Mouse (Mus musculus): ENCODE measurements around the gene Try10.
"Not testable (repeated sequence)": the region's sequence is repeated elsewhere in the genome, so short reads cannot be mapped to it uniquely, and the experiment has no call there.

Try10 gene

DNA sequence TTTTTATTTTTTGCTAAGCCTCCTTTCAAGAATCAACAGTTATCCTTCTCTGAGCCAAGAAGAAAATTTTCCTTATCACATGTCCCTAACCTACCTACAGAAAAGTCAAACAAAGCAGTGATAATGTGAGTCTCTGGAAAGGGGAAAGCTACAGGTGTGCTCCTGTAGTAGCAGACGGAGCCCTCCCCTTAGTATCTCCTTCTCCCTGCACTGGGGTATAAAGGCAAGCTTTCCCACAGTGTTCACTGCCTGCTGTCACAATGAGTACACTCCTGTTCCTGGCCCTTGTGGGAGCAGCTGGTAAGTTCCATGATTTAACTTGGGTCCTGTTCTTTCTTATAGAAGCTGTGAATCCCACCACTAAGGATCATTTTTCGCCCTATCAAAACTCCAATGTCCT, at the start of gene Try10:
Gene Try10, plus strand, starts transcription at position 174 of the 400 bp plus-strand sequence.
- DNase-seq: no peak

DNA sequence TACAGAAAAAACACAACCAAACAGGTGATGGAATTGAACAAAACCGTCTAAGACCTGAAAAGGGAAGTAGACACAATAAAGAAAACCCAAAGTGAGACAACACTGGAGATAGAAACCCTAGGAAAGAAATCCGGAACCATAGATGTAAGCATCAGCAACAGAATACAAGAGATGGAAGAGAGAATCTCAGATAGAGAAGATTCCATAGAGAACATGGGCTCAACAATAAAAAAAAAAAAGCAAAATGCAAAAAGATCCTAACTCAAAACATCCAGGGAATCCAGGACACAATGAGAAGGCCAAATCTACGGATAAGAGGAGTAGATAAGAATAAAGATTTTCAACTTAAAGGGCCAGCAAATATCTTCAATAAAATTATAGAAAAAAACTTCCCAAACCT, 37.2 kb upstream of the Try10 start, which contains the start of gene Try5:
Gene Try5, minus strand, starts transcription at position 101 of the 400 bp plus-strand sequence.
- not testable (repeated sequence) for DNase-seq

DNA sequence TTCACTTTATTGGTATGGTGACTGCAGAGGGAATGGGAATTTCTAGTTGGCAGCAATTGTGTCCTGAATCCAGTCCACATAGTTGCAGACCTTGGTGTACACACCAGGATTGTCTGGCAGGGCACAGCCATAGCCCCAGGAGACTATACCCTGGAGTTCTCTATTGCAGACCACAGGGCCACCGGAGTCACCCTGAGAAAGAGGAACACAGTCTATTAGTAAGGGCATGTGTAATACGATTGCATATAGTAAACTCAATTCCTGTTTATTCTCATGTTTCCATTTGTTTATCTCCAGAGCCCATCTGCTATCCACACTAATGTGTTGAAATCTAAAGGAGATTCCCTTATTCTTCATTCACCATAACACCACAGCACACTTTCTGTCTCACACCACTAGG, 19.9 kb downstream of the Try10 start:
- DNase-seq: not testable (repeated sequence)

DNA sequence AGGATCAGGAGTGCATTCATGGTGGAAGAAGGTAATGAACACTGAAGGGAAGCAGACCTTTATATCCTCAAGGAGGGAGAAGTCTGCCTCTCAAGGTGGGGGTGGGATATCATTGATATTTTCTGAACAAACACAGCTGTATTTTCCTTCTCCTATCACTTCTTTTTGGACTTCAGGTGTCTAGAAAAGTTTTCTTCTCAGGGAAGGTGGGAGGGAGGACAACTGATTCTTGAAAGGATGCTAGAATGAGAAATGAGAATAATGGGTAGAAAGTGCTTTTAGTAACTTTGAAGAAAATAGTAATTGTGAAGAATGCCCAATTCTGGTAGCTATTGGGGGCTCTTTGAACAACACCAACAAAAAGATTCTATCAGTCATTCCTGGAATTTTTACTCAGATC, 23.7 kb downstream of the Try10 start, which contains the start of gene Prss3:
Gene Prss3, minus strand, starts transcription at position 101 of the 400 bp plus-strand sequence.
- DNase-seq: not testable (repeated sequence)

DNA sequence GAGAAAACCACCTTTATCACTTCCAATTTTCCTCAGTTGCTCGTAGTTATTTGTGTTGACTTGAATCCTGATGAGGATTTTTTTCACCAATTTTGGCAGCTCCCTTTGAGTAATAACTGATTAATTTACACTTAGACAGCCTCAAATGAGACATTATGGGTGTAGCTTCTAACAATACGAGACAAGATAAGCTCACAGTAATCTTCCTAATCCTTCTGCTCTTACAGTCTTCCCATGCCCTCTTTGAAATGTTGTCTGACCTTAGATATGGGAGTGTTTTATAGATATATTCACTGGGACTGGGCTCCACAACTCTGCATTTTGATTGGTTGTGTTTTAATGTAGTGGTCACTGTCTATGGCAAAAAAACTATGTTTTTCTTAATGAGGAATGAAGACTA, 32.9 kb downstream of the Try10 start:
- no peak for DNase-seq

DNA sequence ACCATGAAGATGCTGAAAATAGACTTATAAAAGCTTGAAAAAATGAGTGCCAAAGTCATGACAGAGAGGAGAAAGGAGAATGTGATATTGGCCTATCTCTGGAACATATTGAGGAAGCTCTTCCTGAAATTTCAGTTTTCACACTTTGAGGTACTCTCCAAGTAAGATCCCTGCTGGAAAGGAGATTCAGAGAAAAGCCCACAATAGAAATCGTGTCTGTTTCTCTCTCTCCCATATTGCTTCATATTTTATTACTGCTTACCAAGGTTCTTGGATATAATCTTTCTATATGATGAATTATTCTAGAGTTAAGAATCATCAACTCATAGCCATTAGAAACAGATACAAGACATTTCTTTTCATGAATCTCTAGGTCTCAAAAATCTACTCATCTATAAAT, 37.7 kb downstream of the Try10 start:
- not testable (repeated sequence) for DNase-seq

DNA sequence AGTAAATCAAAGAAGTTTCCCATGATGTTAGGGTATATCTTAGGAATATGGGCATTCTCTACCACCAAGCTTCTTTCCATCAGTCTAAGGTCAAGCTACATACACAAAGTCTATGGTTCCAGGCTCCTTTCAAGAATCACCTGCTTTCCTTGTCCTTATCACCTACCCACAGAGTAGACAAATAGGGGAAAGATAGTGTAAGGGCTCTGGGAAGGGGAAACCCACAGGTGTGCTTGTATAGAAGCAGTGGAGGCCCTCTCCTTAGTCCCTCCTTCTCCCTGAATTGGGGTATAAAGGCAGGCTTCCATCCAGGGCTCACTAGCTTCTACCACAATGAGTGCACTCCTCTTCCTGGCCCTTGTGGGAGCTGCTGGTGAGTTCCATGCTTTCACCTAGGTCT, 38.2 kb downstream of the Try10 start, which contains the start of gene Gm5771:
Gene Gm5771, plus strand, starts transcription at position 301 of the 400 bp plus-strand sequence.
- DNase-seq: not testable (repeated sequence)
